In genomic region chr15:6448892-6449291, GRCm38 (mm10) we compare ENCODE assay signal across 10 mouse cellular contexts. TPM values are rescaled to one million over a fixed set of nuclear protein-coding genes. Genes with fewer than 3 reads are reported as not detected.
DNase-seq lines count a peak whose midpoint lies in the region; ATAC-seq and TF ChIP-seq lines count a peak whose summit lies in the region.
"Had no signal": no experiment of that assay in that cellular context is flagged by ENCODE, and none has a peak within 500 bp of the region (broad histone marks: within the 10 kb centered on the region; RNA-seq: fewer than 3 reads in every experiment).

No protein-coding gene starts in this region.

- H3K4me3 ChIP-seq in heart, embryonic 12.5 days: no peak overlapping the region
- H3K4me3 ChIP-seq in lung, embryonic 16.5 days (ENCODE audit: low read length): no peak overlapping the region
- no peak overlapping the region for H3K4me3 ChIP-seq in intestine, postnatal 0 days (ENCODE audit: low read depth, low read length)
- H3K4me3 ChIP-seq in stomach, embryonic 15.5 days (replicated peaks): no peak overlapping the region
- H3K4me3 ChIP-seq: left cerebral cortex, adult 2 months had no signal

- H3K27me3 ChIP-seq in heart, embryonic 12.5 days (replicated peaks): no peaks in the 10 kb centered on the region
- no peaks in the 10 kb centered on the region for H3K27me3 ChIP-seq in lung, embryonic 16.5 days (ENCODE audit: control insufficient read depth, insufficient read depth, low read depth, low read length)
- H3K27me3 ChIP-seq in intestine, postnatal 0 days (replicated peaks; ENCODE audit: control insufficient read depth, insufficient read depth, low read length): no peaks in the 10 kb centered on the region
- no peaks in the 10 kb centered on the region for H3K27me3 ChIP-seq in stomach, embryonic 15.5 days (replicated peaks)

- peaks cover 14% of the 10 kb centered on the region; the same call in 1 of the 2 replicates for H3K4me1 ChIP-seq in heart, embryonic 12.5 days (replicated peaks)
- H3K4me1 ChIP-seq in lung, embryonic 16.5 days (replicated peaks; ENCODE audit: control insufficient read depth, insufficient read depth, low read length): no peaks in the 10 kb centered on the region
- H3K4me1 ChIP-seq in intestine, postnatal 0 days (replicated peaks; ENCODE audit: control insufficient read depth, insufficient read depth, low read length): peaks cover 5% of the 10 kb centered on the region; the same call in 1 of the 2 replicates
- 0 out of 2 replicates have a peak, but pooled peaks cover 5% of the 10 kb centered on the region for H3K4me1 ChIP-seq in stomach, embryonic 15.5 days

- peak overlapping the region; percentile 48 for H3K4me2 ChIP-seq in heart, embryonic 12.5 days
- H3K4me2 ChIP-seq in lung, embryonic 16.5 days (ENCODE audit: low read depth, low read length): peak overlapping the region; percentile 13; the same call in 1 of the 2 replicates
- H3K4me2 ChIP-seq in intestine, postnatal 0 days (replicated peaks; ENCODE audit: low read depth): 0 out of 2 replicates have a peak overlapping the region, but pooled peaks have one; percentile 27
- 0 out of 2 replicates have a peak overlapping the region, but pooled peaks have one; percentile 14 for H3K4me2 ChIP-seq in stomach, embryonic 15.5 days

- ATAC-seq in heart, embryonic 12.5 days (ENCODE audit: insufficient number of reproducible peaks, low FRiP score): no peak
- ATAC-seq in lung, embryonic 16.5 days (ENCODE audit: low read depth): peak; percentile 47
- ATAC-seq in intestine, postnatal 0 days: no peak
- peak; percentile 73; the same call in 1 of the 2 replicates for ATAC-seq in stomach, embryonic 15.5 days (ENCODE audit: insufficient read depth, low FRiP score, low read depth)

- no peak for DNase-seq in heart, adult 8-10 months (ENCODE audit: low spot score)
- DNase-seq in lung, postnatal 25 days (ENCODE audit: low spot score): no peak
- DNase-seq in cerebellum, postnatal 36 days: no peak
- no peak for DNase-seq in c-Kit-positive CD71-positive TER-119-positive erythroid progenitor cells, embryonic 14.5 days (ENCODE audit: low spot score)
- DNase-seq: cerebellum, postnatal 25 days had no signal

- WGBS in heart, embryonic 12.5 days: 17% methylated on average over 9 of the region's 9 CpGs
- 8% methylated on average over 9 of the region's 9 CpGs for WGBS in lung, embryonic 16.5 days
- WGBS in intestine, postnatal 0 days: 22% methylated on average over 9 of the region's 9 CpGs
- 12% methylated on average over 9 of the region's 9 CpGs for WGBS in stomach, embryonic 15.5 days

- no peak overlapping the region for H3K9ac ChIP-seq in heart, embryonic 12.5 days
- H3K9ac ChIP-seq in lung, embryonic 16.5 days (ENCODE audit: low read length): no peak overlapping the region
- no peak overlapping the region for H3K9ac ChIP-seq in intestine, postnatal 0 days (ENCODE audit: low read depth, low read length)
- no peak overlapping the region for H3K9ac ChIP-seq in stomach, embryonic 15.5 days

- H3K36me3 ChIP-seq in heart, embryonic 12.5 days: no peaks in the 10 kb centered on the region
- no peaks in the 10 kb centered on the region for H3K36me3 ChIP-seq in lung, embryonic 16.5 days (ENCODE audit: control insufficient read depth, insufficient read depth, low read length)
- H3K36me3 ChIP-seq in intestine, postnatal 0 days (ENCODE audit: control insufficient read depth, insufficient read depth): no peaks in the 10 kb centered on the region
- H3K36me3 ChIP-seq in stomach, embryonic 15.5 days: no peaks in the 10 kb centered on the region

- no peak overlapping the region for H3K27ac ChIP-seq in heart, embryonic 12.5 days (ENCODE audit: poor library complexity, severe bottlenecking)
- no peak overlapping the region for H3K27ac ChIP-seq in lung, embryonic 16.5 days (ENCODE audit: low read length)
- H3K27ac ChIP-seq in intestine, postnatal 0 days (ENCODE audit: low read depth, low read length): no peak overlapping the region
- no peak overlapping the region for H3K27ac ChIP-seq in stomach, embryonic 15.5 days
- H3K27ac ChIP-seq: left cerebral cortex, adult 2 months had no signal

- H3K9me3 ChIP-seq in heart, embryonic 12.5 days (replicated peaks): no peaks in the 10 kb centered on the region
- no peaks in the 10 kb centered on the region for H3K9me3 ChIP-seq in lung, embryonic 16.5 days (ENCODE audit: control insufficient read depth, low read length)
- no peaks in the 10 kb centered on the region for H3K9me3 ChIP-seq in intestine, postnatal 0 days (ENCODE audit: control insufficient read depth)
- no peaks in the 10 kb centered on the region for H3K9me3 ChIP-seq in stomach, embryonic 15.5 days

- no peak for TF ChIP-seq CTCF in intestine, postnatal 0 days (IDR thresholded peaks at IDR 0.05; ENCODE audit: low read depth)

RNA-seq across cellular contexts. Expression of gene C9, which starts 3.8 kb away (rescaled TPM):
- not detected in 2 replicates for polyA plus RNA-seq in heart, embryonic 12.5 days (2016; fragmentation: Nextera tagmentation; extraction: Ambion mirVana)
- not detected for total RNA-seq in heart, adult 8-10 months (2022)
- polyA plus RNA-seq in lung, embryonic 16.5 days (2015; fragmentation: Nextera tagmentation; extraction: Ambion mirVana): 0.20 TPM in 1 of 2 replicates, not detected in the other
- 0.57 and 0.63 TPM in 2 replicates for polyA plus RNA-seq in intestine, postnatal 0 days (2015; fragmentation: Nextera tagmentation; extraction: Ambion mirVana)
- 0.86 and 1.2 TPM in 2 replicates for polyA plus RNA-seq in stomach, embryonic 15.5 days (2015; fragmentation: Nextera tagmentation; extraction: Ambion mirVana)
- total RNA-seq: left cerebral cortex, adult 2 months had no signal

Comparison
In these comparisons a context has a peak if more than half of its experiments do, and no peak if none do; other contexts are left out.
1. ATAC-seq: peak in lung, embryonic 16.5 days (single experiment) and stomach, embryonic 15.5 days (single experiment); none in heart, embryonic 12.5 days (single experiment) and intestine, postnatal 0 days (single experiment).
2. Peak in every context shown above with its lines, with median percentiles within 50 percentile points of each other: H3K4me2 ChIP-seq.